Mouse (Mus musculus) embryonic fibroblast, embryonic 13.5 days (primary cell): ENCODE results near the gene Mcat. TPM values are rescaled to one million over a fixed set of nuclear protein-coding genes. Genes with fewer than 3 reads are reported as not detected.
A peak's percentile ranks its signal among the peaks of the same experiment; 100 is the strongest.

Experiments
- H3K27ac ChIP-seq: 2 replicates; pipeline ENCODE4 v1.5.1; 2012; ENCODE audit warnings: low read length, control low read depth, inconsistent platforms; ENCODE audit not compliant: insufficient read depth
- H3K4me1 ChIP-seq: 2 replicates; pipeline ENCODE4 v1.6.1; 2011; ENCODE audit warnings: low read length; ENCODE audit not compliant: control insufficient read depth, insufficient read depth
- H3K4me3 ChIP-seq: 2 replicates; pipeline ENCODE4 v1.5.1; 2011; ENCODE audit warnings: mild to moderate bottlenecking, control low read depth, low read length; ENCODE audit not compliant: insufficient read depth
- CTCF ChIP-seq: IDR thresholded peaks from 2 replicates; pipeline ENCODE4 v1.5.1; 2011; ENCODE audit warnings: mild to moderate bottlenecking, control low read depth, low read length, moderate library complexity, borderline replicate concordance; ENCODE audit not compliant: insufficient read depth
- POLR2A ChIP-seq: IDR thresholded peaks from 2 replicates; pipeline ENCODE4 v1.6.1; 2011; ENCODE audit warnings: low read depth, mild to moderate bottlenecking, control low read depth, low read length, moderate library complexity
- polyA plus RNA-seq: library from polyadenylated mRNA; stranded (reverse); fragments of >200 nt; gene quantifications from 2 replicates; pipeline ENCODE4 v1.2.4, GENCODE M21; 2011; ENCODE audit warnings: low read depth; ENCODE audit not compliant: missing spikeins, insufficient read length

Gene Mcat
- polyA plus RNA-seq, 1 experiment: 18.6 TPM

DNA sequence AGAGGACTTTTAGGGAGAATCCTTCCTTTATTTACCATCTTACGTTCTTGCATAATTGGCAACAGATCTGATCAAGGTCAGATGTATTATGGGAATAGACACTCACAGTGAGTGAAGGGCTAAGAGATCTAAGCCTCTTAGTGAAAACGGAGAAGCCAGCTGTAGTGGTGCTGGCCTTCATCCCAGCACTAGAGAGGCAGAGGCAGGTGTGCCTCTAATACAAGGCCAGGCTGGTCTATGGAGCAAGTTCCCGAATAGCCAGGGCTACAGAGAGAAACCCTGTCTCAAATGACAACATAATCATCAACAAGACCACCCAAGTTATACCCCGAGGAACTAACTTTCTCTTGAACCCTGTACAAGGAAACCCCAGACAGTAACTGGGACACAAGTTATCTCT, 19.3 kb upstream of the Mcat start:
- H3K4me1 ChIP-seq: no peaks in the 10 kb centered on the region
- H3K27ac ChIP-seq: no peak overlapping the region
- no peak for TF ChIP-seq POLR2A
- no peak overlapping the region for H3K4me3 ChIP-seq

GRCm38 (mm10) chr15:83576651-83577050, 13.1 kb upstream of the Mcat start:
- Histone ChIP-seq H3K27ac (no peak overlapping the region), H3K4me3 (no peak overlapping the region), H3K4me1 (peaks cover 10% of the 10 kb centered on the region)
- TF ChIP-seq POLR2A (no peak), CTCF (no peak)

- H3K4me3 ChIP-seq: no peak overlapping the region
- peaks cover 10% of the 10 kb centered on the region for H3K4me1 ChIP-seq
- TF ChIP-seq CTCF (no peak), POLR2A (no peak)
- H3K27ac ChIP-seq: peak overlapping the region; percentile 41
Observed at GRCm38 (mm10) chr15:83575543-83575942, 12.0 kb upstream of the Mcat start.

DNA sequence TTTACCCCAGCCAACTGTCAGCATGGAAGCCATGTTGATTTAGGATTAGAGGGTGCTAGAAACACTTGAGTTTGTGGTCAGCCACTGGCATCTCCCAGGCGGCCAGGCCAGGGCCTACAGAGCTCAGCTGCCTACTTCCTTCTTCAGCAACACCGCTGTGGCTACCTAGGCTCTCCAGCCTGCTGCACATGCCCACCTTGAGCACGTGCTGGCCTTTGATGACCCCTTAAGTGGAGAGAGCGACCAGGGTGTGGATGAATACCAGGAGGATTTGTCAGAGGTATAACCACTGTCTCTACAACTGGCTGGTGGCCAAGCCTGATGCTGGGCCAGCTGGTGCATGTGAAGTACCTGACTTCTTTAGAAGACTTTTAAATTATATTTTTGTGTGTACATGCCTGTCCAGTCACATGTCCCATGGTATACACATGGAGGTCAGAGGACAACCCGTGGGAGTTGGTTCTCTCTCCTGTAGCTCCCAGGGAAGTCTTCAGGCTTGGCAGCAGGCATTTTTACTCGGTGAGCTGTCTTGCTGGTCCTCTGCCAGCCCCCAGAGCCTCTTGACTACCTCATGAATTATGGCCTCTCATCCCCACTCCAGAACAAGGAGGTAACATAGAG, 11.3 kb upstream of the Mcat start:
- Histone ChIP-seq H3K4me1 (peaks cover 10% of the 10 kb centered on the region), H3K4me3 (no peak overlapping the region), H3K27ac (peak overlapping the region; percentile 41)
- TF ChIP-seq POLR2A (no peak), CTCF (no peak)

GRCm38 (mm10) chr15:83573606-83574005, 10.0 kb upstream of the Mcat start:
- Histone ChIP-seq H3K4me3 (no peak overlapping the region), H3K27ac (no peak overlapping the region), H3K4me1 (peaks cover 10% of the 10 kb centered on the region)
- no peak for TF ChIP-seq CTCF
- TF ChIP-seq POLR2A: no peak

- no peak overlapping the region for H3K4me3 ChIP-seq
- TF ChIP-seq CTCF: no peak
- TF ChIP-seq POLR2A: no peak
- peaks cover 10% of the 10 kb centered on the region for H3K4me1 ChIP-seq
- H3K27ac ChIP-seq: no peak overlapping the region
Observed at GRCm38 (mm10) chr15:83572132-83572531, 8.5 kb upstream of the Mcat start.

GRCm38 (mm10) chr15:83571636-83572035, 8.0 kb upstream of the Mcat start:
- Histone ChIP-seq H3K4me3 (no peak overlapping the region), H3K4me1 (peaks cover 10% of the 10 kb centered on the region), H3K27ac (no peak overlapping the region)
- TF ChIP-seq POLR2A (no peak), CTCF (no peak)

GRCm38 (mm10) chr15:83570641-83571040, 7.1 kb upstream of the Mcat start:
- Histone ChIP-seq H3K4me3 (no peak overlapping the region), H3K27ac (no peak overlapping the region), H3K4me1 (peaks cover 16% of the 10 kb centered on the region)
- no peak for TF ChIP-seq POLR2A
- TF ChIP-seq CTCF: no peak

- H3K4me1 ChIP-seq: peaks cover 15% of the 10 kb centered on the region
- TF ChIP-seq CTCF: no peak
- no peak for TF ChIP-seq POLR2A
- H3K4me3 ChIP-seq: no peak overlapping the region
- no peak overlapping the region for H3K27ac ChIP-seq
Observed at GRCm38 (mm10) chr15:83569682-83570081, 6.1 kb upstream of the Mcat start.

DNA sequence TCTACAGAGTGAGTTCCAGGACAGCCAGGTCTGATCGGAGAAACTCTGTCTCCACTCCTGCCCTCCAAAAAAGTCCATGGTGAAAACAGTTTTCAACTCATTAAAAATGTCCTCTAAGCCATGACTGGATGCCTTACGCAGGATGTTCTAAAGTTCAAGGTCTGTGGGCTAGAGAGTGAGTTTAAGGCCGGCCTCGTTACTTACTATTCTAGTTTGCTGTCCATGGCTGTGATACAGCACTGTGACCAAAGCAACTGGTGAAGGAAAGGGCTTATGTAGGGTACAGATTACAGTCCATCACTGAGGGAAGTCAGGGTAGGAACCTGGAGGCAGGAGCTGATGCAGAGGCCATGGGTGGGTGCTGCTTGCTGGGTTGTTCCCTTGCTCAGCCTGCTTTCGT, 5.0 kb upstream of the Mcat start:
- H3K4me3 ChIP-seq: no peak overlapping the region
- H3K27ac ChIP-seq: no peak overlapping the region
- TF ChIP-seq POLR2A: no peak
- no peak for TF ChIP-seq CTCF
- H3K4me1 ChIP-seq: peaks cover 10% of the 10 kb centered on the region

DNA sequence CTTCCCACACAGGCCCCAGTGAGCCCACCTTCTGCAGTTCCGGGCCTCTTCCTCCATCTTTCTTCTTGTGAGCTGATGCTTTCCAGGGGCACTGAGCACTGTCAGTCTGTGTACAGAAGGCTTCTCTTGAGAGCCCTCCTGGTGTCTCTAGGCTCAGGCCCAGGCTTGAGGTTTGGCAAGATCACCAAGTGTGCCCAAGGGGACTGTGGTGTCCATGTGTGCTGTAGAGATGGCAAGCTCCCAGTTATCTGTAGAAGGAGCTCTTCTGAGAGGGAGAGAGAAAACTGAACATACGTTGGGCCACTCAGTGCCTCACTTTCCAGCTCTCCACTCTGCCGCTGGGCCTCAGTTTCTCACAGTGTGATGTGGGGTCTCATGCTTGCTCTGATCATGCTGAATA, 4.1 kb upstream of the Mcat start:
- H3K4me1 ChIP-seq: peaks cover 10% of the 10 kb centered on the region
- TF ChIP-seq CTCF: no peak
- TF ChIP-seq POLR2A: no peak

More for the DNA sequence above, 4.1 kb upstream of the Mcat start:
- Histone ChIP-seq H3K27ac (no peak overlapping the region), H3K4me3 (no peak overlapping the region)
